Mouse (Mus musculus) thymus, adult 2 months (tissue): ENCODE results near the gene Macrod1. TPM values are rescaled to one million over a fixed set of nuclear protein-coding genes. Genes with fewer than 3 reads are reported as not detected.

Experiments
- DNase-seq: peaks from one replicate; pipeline ENCODE4 v3.0.0; 2021
- H3K27ac ChIP-seq: fragments of 200-500 bp; 2 replicates; pipeline ENCODE4 v1.5.1; 2012; ENCODE audit warnings: low read length, control low read depth; ENCODE audit not compliant: control insufficient read depth, insufficient read depth
- H3K27me3 ChIP-seq: fragments of 200-500 bp; 2 replicates; pipeline ENCODE4 v1.6.1; 2012; ENCODE audit warnings: mild to moderate bottlenecking, low read length, moderate library complexity, mixed read lengths; ENCODE audit not compliant: control insufficient read depth, insufficient read depth
- H3K36me3 ChIP-seq: fragments of 200-500 bp; 2 replicates; pipeline ENCODE4 v1.6.1; 2012; ENCODE audit warnings: mild to moderate bottlenecking, low read length, moderate library complexity; ENCODE audit not compliant: control insufficient read depth, insufficient read depth
- H3K4me1 ChIP-seq: fragments of 200-500 bp; replicated peaks from 2 replicates; pipeline ENCODE4 v1.6.1; 2012; ENCODE audit warnings: low read length; ENCODE audit not compliant: control insufficient read depth, insufficient read depth
- H3K4me3 ChIP-seq: fragments of 200-500 bp; 2 replicates; pipeline ENCODE4 v1.5.1; 2012; ENCODE audit warnings: mild to moderate bottlenecking, low read length, control low read depth, moderate library complexity; ENCODE audit not compliant: control insufficient read depth, insufficient read depth
- CTCF ChIP-seq: fragments of 200-500 bp; IDR thresholded peaks from 2 replicates; pipeline ENCODE4 v1.5.1; 2012; ENCODE audit warnings: mild to moderate bottlenecking, control low read depth, low read length, moderate library complexity, borderline replicate concordance; ENCODE audit not compliant: control insufficient read depth, poor library complexity, insufficient read depth; ENCODE audit errors: extremely low read depth
- POLR2A ChIP-seq: fragments of 200-500 bp; IDR thresholded peaks from 2 replicates; pipeline ENCODE4 v1.6.1; 2012; ENCODE audit warnings: mild to moderate bottlenecking, low read length, control low read depth, moderate library complexity; ENCODE audit not compliant: control insufficient read depth, poor library complexity, insufficient read depth; ENCODE audit errors: extremely low read depth
- WGBS: fragments of 180-500 bp; shearing (Covaris S2); methylation state at CpG from one replicate; pipeline ENCODE4 v1.1.7; 2018; 5-methylcytosine and 5-hydroxymethylcytosine counted together
- polyA plus RNA-seq: library from polyadenylated mRNA; depleted of rRNA; stranded (reverse); fragments of >200 nt; gene quantifications from 2 replicates; pipeline ENCODE4 v1.2.3, GENCODE M21; 2012

Macrod1 gene
- polyA plus RNA-seq, 1 experiment = 49.3 TPM

GRCm38 (mm10) chr19:7171447-7171846, 114.8 kb downstream of the Macrod1 start:
- WGBS = 72% methylated on average over 8 of the region's 8 CpGs
- Histone ChIP-seq H3K4me1 (peaks cover 3% of the 10 kb centered on the region; the same call in 1 of the 2 replicates), H3K36me3 (no peaks in the 10 kb centered on the region), H3K27ac (no peak overlapping the region), H3K27me3 (no peaks in the 10 kb centered on the region; the same call in 1 of the 2 replicates), H3K4me3 (no peak overlapping the region)
- TF ChIP-seq POLR2A (no peak), CTCF (no peak)
- no peak for DNase-seq

- DNase-seq = no peak
- WGBS = 67% methylated on average over 13 of the region's 13 CpGs
Observed at GRCm38 (mm10) chr19:7172051-7172866, 115.6 kb downstream of the Macrod1 start.

GRCm38 (mm10) chr19:7176041-7176696, 119.6 kb downstream of the Macrod1 start:
- 94% methylated on average over 11 of the region's 11 CpGs for WGBS
- no peak for DNase-seq
- no peak for TF ChIP-seq CTCF
- no peak for TF ChIP-seq POLR2A

More at GRCm38 (mm10) chr19:7172051-7172866, 115.6 kb downstream of the Macrod1 start:
- Histone ChIP-seq H3K36me3 (no peaks in the 10 kb centered on the region), H3K4me3 (no peak overlapping the region), H3K27ac (no peak overlapping the region), H3K4me1 (peaks cover 3% of the 10 kb centered on the region; the same call in 1 of the 2 replicates), H3K27me3 (no peaks in the 10 kb centered on the region; the same call in 1 of the 2 replicates)
- TF ChIP-seq POLR2A (no peak), CTCF (no peak)

GRCm38 (mm10) chr19:7177804-7178511, 121.3 kb downstream of the Macrod1 start:
- DNase-seq = no peak
- WGBS = 94% methylated on average over 13 of the region's 13 CpGs

More at GRCm38 (mm10) chr19:7176041-7176696, 119.6 kb downstream of the Macrod1 start:
- no peaks in the 10 kb centered on the region for H3K27me3 ChIP-seq
- H3K36me3 ChIP-seq = no peaks in the 10 kb centered on the region
- H3K27ac ChIP-seq = no peak overlapping the region
- H3K4me1 ChIP-seq = peaks cover 28% of the 10 kb centered on the region
- no peak overlapping the region for H3K4me3 ChIP-seq

GRCm38 (mm10) chr19:7178841-7179452, 122.3 kb downstream of the Macrod1 start:
- no peak for DNase-seq
- Histone ChIP-seq H3K27me3 (no peaks in the 10 kb centered on the region), H3K4me3 (no peak overlapping the region), H3K27ac (no peak overlapping the region), H3K36me3 (no peaks in the 10 kb centered on the region), H3K4me1 (peaks cover 36% of the 10 kb centered on the region)
- TF ChIP-seq POLR2A = no peak
- 0 out of 2 replicates have a peak, but pooled peaks have one; percentile 13 for TF ChIP-seq CTCF
- 31% methylated on average over 3 of the region's 3 CpGs for WGBS

More at GRCm38 (mm10) chr19:7177804-7178511, 121.3 kb downstream of the Macrod1 start:
- Histone ChIP-seq H3K4me1 (peaks cover 36% of the 10 kb centered on the region), H3K4me3 (no peak overlapping the region), H3K36me3 (no peaks in the 10 kb centered on the region), H3K27ac (no peak overlapping the region), H3K27me3 (no peaks in the 10 kb centered on the region)
- TF ChIP-seq CTCF = no peak
- no peak for TF ChIP-seq POLR2A

- no peaks in the 10 kb centered on the region for H3K36me3 ChIP-seq
- no peak for TF ChIP-seq POLR2A
- no peak for TF ChIP-seq CTCF
- H3K4me3 ChIP-seq = no peak overlapping the region
- no peak for DNase-seq
- no peak overlapping the region for H3K27ac ChIP-seq
- 92% methylated on average over 8 of the region's 8 CpGs for WGBS
- H3K4me1 ChIP-seq = peaks cover 36% of the 10 kb centered on the region
- no peaks in the 10 kb centered on the region for H3K27me3 ChIP-seq
Observed at GRCm38 (mm10) chr19:7180756-7181405, 124.3 kb downstream of the Macrod1 start.
